Mouse (Mus musculus) kidney, adult 8-10 months (tissue): ENCODE data around the gene Arid3b.
"Not testable (repeated sequence)": the region's sequence is repeated elsewhere in the genome, so short reads cannot be mapped to it uniquely, and the experiment has no call there.

ENCODE experiments used
- DNase-seq, 2 experiments: peaks; one replicate each; pipeline ENCODE4 v3.0.0; 2022

Arid3b gene

DNA sequence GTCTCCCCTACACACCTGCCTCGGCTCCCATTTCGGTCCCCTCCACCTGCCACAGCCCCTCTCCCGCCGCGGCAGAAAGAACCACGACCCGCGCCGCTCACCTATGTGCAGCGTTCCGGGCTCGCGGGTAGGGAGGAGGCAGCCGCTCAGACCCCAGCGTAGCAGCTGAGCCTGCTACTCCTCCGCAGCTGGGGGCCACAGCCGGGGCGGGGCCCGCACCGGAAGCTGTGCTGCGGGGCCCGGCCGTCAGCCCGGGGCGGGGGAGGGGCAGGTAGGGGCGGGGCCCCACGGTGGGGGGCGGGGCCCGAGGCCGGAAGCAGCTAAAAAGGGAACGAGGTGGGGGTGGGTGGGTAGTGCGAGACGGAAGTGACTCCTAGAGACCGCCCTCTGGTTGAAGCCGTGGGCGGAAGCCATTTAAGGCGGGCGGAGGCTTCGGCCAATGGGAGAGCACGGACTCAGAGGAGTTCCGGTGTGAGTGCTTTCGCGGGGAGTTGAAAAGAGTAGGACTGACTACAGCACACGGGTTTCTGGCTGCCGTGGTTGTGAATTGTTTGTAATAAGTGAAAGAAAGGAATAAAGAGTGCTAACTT is at the start of gene Arid3b:
Gene Arid3b, minus strand, starts transcription at position 213 of the 590 bp plus-strand sequence.
- DNase-seq, result peak; percentile 92 to 94

DNA sequence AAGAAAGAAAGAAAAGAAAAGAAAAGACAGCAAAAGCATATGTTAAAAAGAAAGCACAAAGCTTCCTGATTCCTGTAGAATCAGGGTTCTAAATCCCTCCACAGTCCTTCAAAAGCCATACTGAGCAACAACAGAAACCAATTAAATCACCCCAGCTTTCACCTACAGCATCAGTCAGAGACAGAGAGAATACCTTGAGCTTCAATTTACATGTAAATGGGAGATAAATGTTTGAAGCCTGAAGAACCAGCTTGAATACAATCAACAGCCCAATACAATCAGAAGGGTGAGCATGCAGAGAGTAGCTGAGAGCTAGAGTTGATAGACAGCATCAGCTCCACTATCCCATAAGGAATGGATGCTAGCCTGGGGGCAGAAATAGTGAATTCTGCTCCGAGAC is 46.8 kb upstream of the Arid3b start:
- no peak for DNase-seq

DNA sequence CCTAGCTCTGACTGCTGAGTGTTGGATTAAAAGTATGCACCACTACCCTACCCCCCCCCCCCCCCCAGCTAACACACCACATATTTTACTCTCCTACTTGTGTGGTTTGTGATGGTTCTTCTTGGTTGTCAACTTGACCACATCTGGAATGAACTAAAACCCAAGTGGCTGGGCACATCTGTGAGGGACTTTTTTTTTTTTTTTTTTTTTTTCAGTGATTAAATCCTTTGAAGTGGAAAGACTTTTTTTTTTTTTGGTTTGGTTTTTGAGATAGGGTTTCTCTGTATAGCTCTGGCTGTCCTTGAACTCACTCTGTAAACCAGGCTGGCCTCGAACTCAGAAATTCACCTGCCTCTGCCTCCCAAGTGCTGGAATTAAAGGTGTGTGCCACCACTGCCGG is 45.2 kb upstream of the Arid3b start:
- DNase-seq, result not testable (repeated sequence)

DNA sequence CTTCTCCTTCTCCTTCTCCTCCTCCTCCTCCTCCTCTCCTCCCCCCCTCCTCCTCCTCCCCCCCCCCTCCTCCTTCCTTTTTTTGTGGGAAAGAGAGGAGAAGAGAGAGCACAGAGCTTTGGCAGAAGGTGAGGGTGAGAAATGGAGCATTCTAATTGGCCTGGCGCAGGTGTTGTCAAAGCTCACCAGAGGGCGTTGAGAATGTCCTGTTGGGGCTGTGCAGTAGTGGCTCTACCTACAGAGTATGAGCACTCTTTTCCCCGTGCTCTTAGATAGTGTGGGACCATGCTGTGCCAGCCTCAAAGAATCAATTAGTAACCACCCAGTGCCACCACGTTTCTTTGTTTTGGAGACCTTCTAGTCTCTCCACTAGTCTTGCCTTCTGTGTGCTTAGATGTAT is 43.7 kb upstream of the Arid3b start:
- no peak for DNase-seq

DNA sequence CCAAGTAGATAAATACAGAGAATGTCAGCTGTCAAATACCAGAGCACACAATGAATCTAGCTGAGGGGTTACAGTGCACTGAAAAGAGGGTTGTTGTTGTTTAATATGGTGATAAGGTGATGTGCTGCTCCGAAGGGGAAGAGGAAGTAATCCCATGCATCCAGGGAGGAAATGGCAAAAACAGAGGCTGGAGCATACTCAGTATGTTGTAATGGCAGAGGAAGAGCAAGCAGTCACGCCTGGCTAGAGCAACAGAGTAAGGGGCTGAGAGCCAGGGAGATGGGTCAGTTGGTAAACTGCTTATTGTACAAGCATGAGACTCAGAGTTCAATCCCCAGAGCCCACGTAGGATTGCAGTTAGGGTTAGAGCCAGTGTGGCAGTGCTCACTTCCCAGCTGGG is 42.6 kb upstream of the Arid3b start:
- DNase-seq, result no peak

DNA sequence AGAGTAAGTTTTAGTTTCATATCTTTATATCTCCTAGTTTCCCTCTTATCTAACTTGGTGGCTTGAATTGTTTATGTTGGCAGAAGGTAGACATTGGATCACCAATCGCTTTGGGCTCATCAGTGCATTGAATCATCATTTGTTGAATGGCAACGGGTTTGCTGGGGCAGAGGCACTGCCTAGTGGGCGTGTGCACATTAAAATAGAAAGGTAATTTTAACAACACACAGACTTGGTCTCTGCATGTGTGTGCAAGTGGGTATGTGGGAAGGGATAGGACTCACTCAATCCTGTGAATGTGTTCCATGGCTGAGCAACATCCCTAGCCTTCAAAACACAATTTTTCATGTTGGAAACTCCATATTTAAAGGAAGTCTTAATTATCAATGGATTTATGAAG is 38.4 kb upstream of the Arid3b start:
- no peak for DNase-seq

DNA sequence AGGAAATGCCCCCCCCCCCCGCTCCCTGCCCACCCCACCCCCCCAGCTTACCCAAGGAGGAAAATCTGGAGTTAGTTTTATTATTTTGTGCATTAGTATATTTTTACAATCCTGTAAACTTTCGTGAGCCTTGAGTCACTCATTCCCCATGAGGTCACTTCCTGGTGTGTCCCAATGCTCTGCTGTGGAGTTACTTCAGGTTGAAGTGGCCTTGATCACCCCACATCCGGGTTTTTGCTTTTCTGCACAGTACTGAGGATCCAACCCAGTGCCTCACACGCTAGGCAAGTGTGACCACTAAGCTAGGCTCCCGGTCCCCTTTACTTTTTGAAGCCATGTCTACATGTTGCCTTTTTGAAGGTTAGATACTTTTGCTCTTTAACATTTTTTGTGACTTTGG is 37.5 kb upstream of the Arid3b start:
- DNase-seq, result no peak

DNA sequence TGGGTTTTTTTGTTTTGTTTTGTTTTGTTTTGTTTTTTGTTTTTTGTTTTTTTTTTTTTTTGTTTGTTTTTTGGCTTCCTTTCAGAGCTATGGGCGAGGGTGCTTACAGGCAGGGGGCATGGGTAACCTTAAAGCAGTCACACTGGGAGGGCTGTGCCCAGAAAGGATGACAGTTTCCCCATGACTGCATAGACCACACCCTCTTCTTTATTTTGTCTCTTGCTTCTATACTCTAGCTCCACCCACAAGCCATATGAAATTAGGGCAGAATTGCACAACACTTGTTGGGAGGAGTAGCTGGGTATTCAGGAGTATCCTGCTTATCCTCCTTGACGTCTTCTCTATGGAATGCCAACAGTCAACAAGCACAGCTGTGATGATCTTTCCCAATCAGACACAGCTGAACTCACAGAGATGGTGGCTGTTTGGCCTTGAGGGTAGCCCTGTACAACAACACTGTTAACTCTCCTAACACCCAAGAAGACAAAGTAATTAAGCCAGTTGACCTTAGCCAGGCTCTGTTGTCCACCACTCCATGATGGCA is 33.8 kb upstream of the Arid3b start:
- DNase-seq, result no peak

DNA sequence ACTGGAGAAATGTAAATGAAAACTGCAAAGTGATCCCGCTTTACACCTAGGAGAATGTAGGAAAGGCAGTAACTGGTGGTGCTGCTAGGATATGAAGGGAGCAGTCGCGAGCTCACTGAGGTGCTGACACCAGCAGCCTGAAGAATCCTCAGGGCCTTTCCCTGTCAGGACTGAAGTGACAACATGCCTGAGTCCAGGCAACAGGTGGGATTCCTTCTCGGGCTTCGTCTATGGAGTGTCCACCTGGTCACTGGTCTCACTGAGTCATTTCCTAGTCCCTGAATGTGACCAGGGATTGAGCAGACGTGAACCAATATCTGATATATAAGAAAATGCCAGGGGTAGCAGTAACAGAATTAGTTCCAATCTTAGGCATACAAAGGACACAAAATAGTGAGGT is 32.2 kb upstream of the Arid3b start:
- no peak for DNase-seq

DNA sequence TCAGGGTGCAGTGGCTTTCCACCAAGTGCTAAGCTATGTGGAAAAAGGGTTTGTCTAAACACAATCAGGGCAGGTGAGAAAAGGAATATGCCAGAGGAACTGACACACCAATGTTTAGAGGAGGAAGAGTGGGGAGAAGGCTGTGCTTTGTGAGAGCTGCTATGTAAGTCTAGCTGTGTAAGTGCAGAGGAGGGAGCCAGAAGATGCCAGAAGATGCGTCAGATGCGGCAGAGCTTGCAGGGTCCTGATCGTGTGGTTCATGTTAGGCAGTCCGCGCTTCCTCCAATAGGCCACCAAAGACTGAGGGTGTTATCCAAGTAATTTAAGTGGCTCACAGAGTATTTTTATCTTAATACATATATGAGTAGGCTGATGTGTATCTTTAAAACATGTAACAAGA is 31.3 kb upstream of the Arid3b start:
- DNase-seq, result no peak

DNA sequence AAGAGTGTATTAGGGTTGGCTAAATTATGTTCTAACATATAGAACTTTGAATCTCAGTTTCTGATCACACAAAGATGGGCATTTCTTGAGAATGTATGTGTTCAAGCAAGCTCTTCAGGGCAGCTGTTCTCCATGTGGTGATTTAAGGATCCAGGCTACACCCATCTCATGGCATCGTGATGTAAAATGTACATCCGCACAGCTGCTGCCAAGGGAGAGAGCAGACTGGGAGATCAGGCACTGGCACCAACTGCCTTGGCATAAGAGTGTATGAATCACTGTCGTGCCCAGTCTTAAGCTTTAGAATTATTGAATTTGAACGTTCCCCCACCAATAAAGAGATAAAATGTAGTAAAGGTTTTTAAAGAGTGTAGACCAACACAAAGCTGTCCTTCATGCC is 30.6 kb upstream of the Arid3b start:
- no peak for DNase-seq

DNA sequence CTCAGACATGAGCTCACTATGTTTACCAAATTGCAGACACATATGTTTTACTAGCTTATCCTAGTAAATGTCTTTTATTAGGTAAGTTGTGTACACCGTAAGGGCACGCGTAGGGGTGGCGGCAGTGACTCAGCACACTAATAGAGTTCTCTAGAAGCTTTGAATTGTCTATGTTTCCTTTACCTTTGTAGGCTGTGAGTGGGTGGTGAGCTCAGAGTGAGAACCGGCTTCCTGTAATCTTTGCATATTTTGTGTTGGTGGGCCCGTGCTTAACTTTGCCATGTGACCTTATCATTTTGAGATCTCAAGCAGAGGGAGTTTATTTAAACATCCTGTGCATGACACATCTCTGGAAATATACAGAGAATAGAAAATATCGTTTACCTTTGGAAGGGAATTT is 29.9 kb upstream of the Arid3b start:
- no peak for DNase-seq

DNA sequence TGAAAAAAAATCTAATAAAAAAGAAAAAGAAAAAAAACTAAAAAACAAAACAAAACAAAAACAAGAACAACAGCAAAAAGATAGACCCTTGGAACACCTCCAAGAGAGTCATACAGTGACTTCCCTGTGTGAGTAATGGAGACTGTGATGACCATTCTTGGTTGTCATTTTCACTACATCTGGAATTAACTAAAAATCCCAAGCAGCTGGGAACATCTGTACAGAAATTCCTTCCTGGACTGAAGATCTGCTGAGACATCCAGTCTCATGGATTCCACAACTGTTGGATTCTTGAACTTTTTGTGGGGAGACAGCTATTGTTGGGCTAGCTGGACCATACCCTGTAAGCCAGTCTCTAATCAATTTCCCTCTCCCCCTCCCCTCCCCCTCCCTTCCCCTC is 27.7 kb upstream of the Arid3b start:
- DNase-seq, result no peak

DNA sequence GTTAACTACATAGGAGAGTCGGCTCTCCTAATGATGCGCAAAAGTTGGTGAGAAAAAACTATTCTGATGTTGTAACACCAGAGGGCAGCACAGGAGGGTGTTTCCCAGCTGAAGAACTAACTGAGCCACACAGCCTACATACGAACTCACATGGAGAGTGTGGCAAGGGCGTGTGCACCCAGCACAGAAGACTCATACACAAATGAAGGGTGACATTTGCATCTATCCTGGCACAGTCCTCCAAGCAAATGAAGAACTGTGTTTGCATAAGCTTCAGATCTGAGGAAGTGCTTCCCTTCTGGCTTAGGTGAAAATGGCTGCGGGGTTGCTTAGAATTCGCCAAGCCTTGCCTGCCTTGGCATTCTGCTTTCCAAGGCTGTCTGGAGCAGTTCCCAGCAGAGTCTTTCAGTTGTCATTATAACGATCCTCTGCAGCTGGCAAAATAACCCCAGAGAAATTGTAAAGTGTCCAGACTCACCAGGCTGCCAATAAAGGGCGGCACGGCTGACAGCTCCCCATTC is 25.4 kb upstream of the Arid3b start:
- DNase-seq, result peak; percentile 30 to 34

DNA sequence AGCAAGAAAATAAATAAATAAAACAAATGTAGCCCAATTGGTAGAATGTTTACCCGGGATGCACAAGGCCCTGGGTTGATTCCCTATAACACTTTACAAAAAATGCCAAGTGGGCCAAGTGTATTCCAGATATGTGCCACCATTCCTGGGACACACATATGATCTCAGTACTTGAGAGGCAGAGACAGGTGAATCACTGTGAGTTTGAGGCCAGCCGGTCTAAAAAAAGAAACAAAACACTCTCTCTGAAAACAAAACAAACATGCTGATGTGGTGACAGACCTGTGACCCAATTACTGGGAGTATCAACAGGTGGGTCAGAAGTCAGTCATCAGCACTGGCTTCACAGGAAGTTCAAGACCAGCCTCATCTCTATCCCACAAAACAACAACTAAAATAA is 19.9 kb upstream of the Arid3b start:
- no peak for DNase-seq

DNA sequence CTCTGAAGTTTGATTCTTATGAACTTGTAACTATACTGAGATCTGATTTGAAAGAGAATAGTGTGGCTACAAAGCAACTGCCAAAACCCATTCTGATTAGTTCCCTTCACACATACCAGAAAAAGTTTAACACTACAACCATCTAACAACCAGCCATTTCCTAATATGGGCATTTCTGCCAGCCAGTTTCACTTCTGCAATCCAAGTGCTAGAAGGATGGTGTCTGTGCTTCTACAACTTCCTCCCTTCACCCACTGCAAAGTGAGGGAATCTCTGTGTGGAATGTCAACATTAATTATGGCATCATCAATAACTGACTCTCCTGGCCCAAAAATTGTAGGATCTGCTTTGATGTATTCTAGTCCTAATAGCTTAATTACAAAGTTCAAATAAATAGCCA is 17.7 kb upstream of the Arid3b start:
- DNase-seq, result no peak

DNA sequence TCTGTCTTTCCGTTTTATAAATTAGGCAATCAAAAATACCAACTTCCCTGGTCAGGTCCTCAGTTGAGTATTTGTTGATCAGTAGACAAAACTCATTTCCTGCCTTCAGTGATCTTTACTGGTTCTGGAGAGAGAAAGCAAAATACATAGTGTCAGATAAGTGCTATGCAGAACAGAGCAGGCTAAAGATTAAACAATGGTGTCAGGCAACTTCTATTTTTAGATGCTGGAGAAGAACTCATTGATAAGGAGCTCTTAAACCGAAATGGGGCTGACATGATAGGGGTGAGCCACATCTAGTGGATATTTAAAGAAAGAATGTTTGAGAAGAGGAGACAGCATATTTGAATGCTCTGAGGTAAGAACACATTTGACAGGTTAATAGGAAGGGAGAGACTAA is 2.4 kb upstream of the Arid3b start:
- no peak for DNase-seq

DNA sequence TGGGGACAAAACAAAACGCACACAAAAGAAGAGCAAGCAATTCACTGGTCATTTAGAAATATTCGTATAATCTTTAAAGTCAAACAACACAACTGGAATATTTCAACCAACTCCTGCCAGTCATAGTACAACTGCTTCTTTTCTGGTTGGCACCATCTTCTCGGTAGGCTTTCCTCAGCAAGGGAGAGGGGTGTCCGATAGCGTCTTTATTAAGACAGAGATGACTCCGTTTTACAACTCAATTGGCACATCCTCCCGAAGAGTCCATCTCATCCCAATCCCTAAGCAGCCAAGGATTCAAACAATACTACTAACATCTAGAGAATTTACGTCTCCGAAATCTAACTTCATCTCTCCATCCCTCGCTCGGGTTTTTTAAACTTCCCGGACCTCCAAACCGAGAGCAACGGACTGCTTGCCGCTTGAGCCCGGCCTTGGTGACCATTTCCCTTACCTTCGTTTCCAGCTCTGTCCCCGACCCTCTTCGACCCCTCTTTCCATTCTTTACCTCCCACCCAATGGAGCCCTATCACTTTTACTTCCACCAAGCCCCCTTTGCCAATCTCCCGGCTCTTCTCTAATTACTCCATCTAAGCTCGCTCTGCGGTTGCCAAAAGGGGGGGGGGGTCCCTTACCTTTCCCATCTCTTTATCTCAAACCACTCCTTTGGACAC is 615 bp downstream of the Arid3b start:
- DNase-seq, result no peak

DNA sequence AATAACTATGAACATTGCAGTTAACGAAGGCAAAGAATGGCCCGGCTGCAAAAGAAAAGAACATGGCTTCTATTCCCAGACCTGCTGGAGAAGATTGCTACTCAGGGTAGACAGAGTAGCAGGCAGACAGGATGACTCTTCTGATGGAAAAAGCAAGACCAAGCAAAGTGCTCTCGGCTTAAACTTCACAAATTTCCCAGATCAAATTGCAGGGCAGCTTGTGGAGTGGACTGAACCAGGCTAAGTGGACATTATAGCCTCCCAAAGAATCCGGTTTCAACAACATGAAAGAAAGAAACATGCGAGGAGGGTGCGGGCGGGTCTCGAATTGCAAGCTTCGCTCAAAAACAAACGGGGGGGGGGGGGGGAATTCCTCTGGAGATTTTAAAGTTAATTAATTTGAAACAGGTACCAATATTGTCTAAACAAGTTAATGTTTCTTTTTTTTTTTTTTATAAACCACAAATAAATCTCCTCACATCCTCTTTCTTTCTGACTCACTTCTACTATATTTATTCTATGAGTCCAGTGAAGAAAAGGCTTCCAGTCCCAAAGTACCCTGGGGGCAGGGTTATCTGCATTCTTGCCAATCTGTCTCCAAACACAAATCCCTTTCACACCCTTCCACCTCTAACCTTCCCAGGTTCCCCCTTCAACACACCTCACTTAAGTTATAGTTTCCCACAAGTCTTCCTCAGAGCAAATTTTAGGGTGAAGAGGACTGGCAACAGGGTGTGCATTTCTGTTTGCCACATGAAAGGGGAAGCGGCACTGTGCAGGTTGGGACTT is 1.8 kb downstream of the Arid3b start:
- no peak for DNase-seq

DNA sequence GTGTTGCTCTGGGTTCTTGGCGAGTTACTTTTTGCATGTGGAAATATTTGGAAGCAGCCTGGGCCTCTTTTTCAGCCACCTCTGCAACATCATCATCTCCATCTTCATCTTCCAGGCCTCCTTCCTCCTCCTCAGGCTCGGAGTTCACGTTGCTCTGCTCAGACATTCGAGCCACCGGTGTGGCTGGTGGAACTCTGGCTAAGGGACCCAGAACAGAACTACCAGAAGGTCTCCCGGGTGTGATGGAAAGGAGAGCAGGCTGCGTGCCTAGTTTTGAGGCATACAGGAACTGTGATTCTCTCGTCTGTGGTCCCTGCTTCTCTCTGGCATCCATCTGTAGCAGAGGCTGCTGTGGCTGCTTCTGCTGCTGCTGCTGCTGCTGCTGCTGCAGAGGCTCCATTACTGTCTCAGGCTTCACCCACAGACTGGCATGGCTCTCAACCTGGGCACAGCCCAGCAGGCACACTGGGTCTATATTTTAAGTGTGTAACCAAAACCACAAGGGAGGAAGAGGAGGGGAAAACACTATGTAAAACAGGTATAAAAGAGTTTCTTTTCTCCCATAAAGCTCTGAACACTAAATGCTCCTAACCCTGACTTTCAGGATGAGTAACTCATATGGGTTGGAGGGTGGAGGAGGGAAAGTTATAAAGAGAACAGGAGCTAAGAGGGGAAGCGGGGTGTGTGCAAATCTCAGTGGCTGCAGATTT is 2.7 kb downstream of the Arid3b start:
- no peak for DNase-seq

DNA sequence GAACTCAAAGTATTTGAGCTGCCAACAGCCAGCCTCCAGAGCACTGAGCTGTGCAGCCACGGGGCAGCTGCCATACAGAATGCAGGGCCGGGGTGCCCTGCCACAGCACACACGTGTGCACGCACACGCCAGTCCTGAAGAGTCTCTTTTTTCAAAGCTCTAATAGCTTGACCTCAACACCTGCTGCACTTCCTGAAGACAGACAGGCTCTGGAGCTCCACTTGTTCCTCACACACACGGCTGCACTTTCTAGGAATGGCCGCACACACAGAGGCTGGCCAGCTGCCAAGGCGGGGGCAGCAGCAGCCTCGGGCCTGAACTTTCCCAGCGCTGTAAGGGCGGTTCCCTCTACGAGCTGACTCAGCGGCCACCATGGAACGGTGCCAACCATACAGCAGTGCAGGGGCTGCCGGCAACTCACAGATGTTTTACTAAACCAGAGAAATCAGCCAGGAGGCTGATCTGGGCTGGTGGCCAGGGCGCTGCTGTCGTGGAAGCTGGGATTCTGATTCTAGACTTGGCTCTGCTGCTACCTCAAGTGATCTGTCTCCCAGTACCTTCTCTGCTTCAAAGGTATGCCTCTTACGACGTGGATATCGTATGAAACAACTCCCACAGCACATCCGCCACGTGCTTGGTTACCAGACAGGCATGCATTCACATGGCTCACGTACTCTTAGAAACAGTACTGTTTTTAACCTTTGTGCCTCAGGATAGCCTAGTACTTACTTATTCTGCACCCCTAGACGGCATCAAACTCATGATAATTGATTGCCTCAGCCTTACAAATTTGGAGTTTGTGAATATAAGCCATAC is 5.1 kb downstream of the Arid3b start:
- DNase-seq, result peak; percentile 96 to 97
